ENCODE assay signal across 8 mouse cellular contexts in genomic region chr13:107887366-107888230, GRCm38 (mm10).
A peak's percentile ranks its signal among the peaks of the same experiment; 100 is the strongest.
DNase-seq lines count a peak whose midpoint lies in the region; ATAC-seq lines count a peak whose summit lies in the region.

No protein-coding gene starts in this region.

- H3K36me3 ChIP-seq in embryonic facial prominence, embryonic 11.5 days (replicated peaks; ENCODE audit: control insufficient read depth, insufficient read depth, low read depth, low read length) = no peaks in the 10 kb centered on the region
- no peaks in the 10 kb centered on the region for H3K36me3 ChIP-seq in limb, embryonic 10.5 days
- no peaks in the 10 kb centered on the region for H3K36me3 ChIP-seq in neural tube, embryonic 15.5 days

- peak overlapping the region; percentile 94 for H3K9ac ChIP-seq in embryonic facial prominence, embryonic 11.5 days (replicated peaks; ENCODE audit: low read length)
- H3K9ac ChIP-seq in neural tube, embryonic 15.5 days (replicated peaks) = peak overlapping the region; percentile 91

- ATAC-seq in embryonic facial prominence, embryonic 11.5 days (replicated peaks; ENCODE audit: insufficient number of reproducible peaks, low FRiP score, low TSS enrichment, low read depth) = no peak
- no peak for ATAC-seq in neural tube, embryonic 15.5 days (ENCODE audit: low FRiP score)

- H3K9me3 ChIP-seq in embryonic facial prominence, embryonic 11.5 days (replicated peaks; ENCODE audit: control insufficient read depth, low read length) = no peaks in the 10 kb centered on the region
- H3K9me3 ChIP-seq in limb, embryonic 10.5 days (replicated peaks) = no peaks in the 10 kb centered on the region
- no peaks in the 10 kb centered on the region for H3K9me3 ChIP-seq in neural tube, embryonic 15.5 days (replicated peaks)

- H3K27ac ChIP-seq in embryonic facial prominence, embryonic 11.5 days (replicated peaks; ENCODE audit: low read depth, low read length) = peak overlapping the region; percentile 83; the same call in 1 of the 2 replicates
- H3K27ac ChIP-seq in limb, embryonic 10.5 days = peak overlapping the region; percentile 96
- peak overlapping the region; percentile 97 for H3K27ac ChIP-seq in neural tube, embryonic 15.5 days (replicated peaks)

- DNase-seq in kidney, postnatal 4 days = peak; percentile 21 to 49
- no peak for DNase-seq in kidney, adult 9 months
- peak; percentile 57 for DNase-seq in embryonic facial prominence, embryonic 11.5 days (ENCODE audit: low spot score)
- peak; percentile 52 for DNase-seq in limb, embryonic 10.5 days (ENCODE audit: low spot score)
- no peak for DNase-seq in right cerebral cortex, postnatal 4 days
- DNase-seq in ovary, adult 18-20 months (ENCODE audit: low spot score) = no peak
- no peak for DNase-seq in thymus, postnatal 4 days

- H3K27me3 ChIP-seq in embryonic facial prominence, embryonic 11.5 days (ENCODE audit: control insufficient read depth, insufficient read depth, low read length) = no peaks in the 10 kb centered on the region
- peaks cover 6% of the 10 kb centered on the region; the same call in 1 of the 2 replicates for H3K27me3 ChIP-seq in limb, embryonic 10.5 days (ENCODE audit: low read depth, poor library complexity, severe bottlenecking)
- H3K27me3 ChIP-seq in neural tube, embryonic 15.5 days (replicated peaks) = no peaks in the 10 kb centered on the region

- WGBS in embryonic facial prominence, embryonic 11.5 days = 2% methylated on average over 16 of the region's 16 CpGs
- WGBS in limb, embryonic 10.5 days = 2% methylated on average over 16 of the region's 16 CpGs
- WGBS in neural tube, embryonic 15.5 days = 1% methylated on average over 16 of the region's 16 CpGs

- H3K4me3 ChIP-seq in embryonic facial prominence, embryonic 11.5 days (ENCODE audit: low read depth, low read length) = peak overlapping the region; percentile 82
- H3K4me3 ChIP-seq in limb, embryonic 10.5 days = peak overlapping the region; percentile 97
- H3K4me3 ChIP-seq in neural tube, embryonic 15.5 days (replicated peaks) = peak overlapping the region; percentile 92

- no peaks in the 10 kb centered on the region; the same call in 1 of the 2 replicates for H3K4me1 ChIP-seq in embryonic facial prominence, embryonic 11.5 days (ENCODE audit: control insufficient read depth, insufficient read depth, low read length)
- H3K4me1 ChIP-seq in limb, embryonic 10.5 days = peaks cover 57% of the 10 kb centered on the region
- peaks cover 40% of the 10 kb centered on the region for H3K4me1 ChIP-seq in neural tube, embryonic 15.5 days

- H3K4me2 ChIP-seq in embryonic facial prominence, embryonic 11.5 days (ENCODE audit: low read depth, low read length) = peak overlapping the region; percentile 51
- peak overlapping the region; percentile 81 for H3K4me2 ChIP-seq in neural tube, embryonic 15.5 days

Comparison
In these comparisons a context has a peak if more than half of its experiments do, and no peak if none do; other contexts are left out.
1. DNase-seq: peak in kidney, postnatal 4 days (2 of 2), embryonic facial prominence, embryonic 11.5 days (single experiment) and limb, embryonic 10.5 days (single experiment); none in kidney, adult 9 months (single experiment), right cerebral cortex, postnatal 4 days (single experiment), ovary, adult 18-20 months (single experiment) and thymus, postnatal 4 days (single experiment).
2. Peak in every context shown above with its lines, with median percentiles within 50 percentile points of each other: H3K27ac ChIP-seq and H3K4me3 ChIP-seq.